8 mouse cellular contexts compared by ENCODE assay signal in the genomic region with DNA sequence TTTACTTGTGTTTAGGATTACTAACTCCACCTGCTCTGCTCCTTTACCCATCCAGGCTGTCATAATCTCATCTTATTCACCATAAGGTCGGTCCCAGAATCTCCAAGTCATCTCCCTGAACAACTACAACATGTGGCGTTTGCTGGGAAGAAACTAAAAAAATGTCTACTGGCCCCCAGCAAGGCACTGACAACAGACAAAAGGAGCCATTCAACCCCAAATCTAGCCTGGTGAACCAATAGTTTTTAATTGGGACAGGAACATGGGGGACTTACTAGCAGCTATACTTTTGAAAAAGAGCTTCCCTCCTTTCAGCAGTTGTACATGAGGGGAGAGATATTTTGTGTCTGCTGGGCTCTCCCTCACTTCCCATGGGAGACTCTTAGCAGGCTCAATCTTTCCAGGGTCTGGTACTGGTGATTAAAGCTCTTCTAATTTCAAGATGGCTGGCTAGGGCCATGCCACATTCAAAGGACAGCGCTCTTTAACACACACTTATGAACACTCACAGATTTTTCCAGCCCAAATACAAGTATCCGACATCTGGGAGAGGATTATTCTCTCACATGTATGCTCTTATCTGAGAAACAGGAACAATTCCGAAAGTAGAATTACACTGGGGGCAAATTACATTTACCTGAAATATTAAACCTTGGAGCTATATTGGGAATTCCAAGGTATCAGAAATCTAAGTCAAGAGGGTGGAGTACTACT. TPM values are rescaled to one million over a fixed set of nuclear protein-coding genes. Genes with fewer than 3 reads are reported as not detected.
DNase-seq lines count a peak whose midpoint lies in the region; ATAC-seq and TF ChIP-seq lines count a peak whose summit lies in the region.

No protein-coding gene starts in this region.

- H3K4me1 ChIP-seq in heart, embryonic 10.5 days: peaks cover 38% of the 10 kb centered on the region
- peaks cover 10% of the 10 kb centered on the region for H3K4me1 ChIP-seq in ES-Bruce4 (ENCODE audit: control insufficient read depth, insufficient read depth, low read length)
- peaks cover 19% of the 10 kb centered on the region for H3K4me1 ChIP-seq in hindbrain, embryonic 11.5 days (replicated peaks; ENCODE audit: control insufficient read depth, insufficient read depth, low read length)

- peak; percentile 20; the same call in 1 of the 2 replicates for ATAC-seq in hindbrain, embryonic 11.5 days (ENCODE audit: low FRiP score)

- peak overlapping the region; percentile 90 for H3K27ac ChIP-seq in heart, embryonic 10.5 days
- H3K27ac ChIP-seq in ES-Bruce4 (ENCODE audit: insufficient read depth, low read length) (peak overlapping the region; percentile 64), macrophage (no peak overlapping the region)
- H3K27ac ChIP-seq in hindbrain, embryonic 11.5 days (ENCODE audit: low read depth, low read length): peak overlapping the region; percentile 99

- H3K36me3 ChIP-seq in heart, embryonic 10.5 days: no peaks in the 10 kb centered on the region
- no peaks in the 10 kb centered on the region for H3K36me3 ChIP-seq in ES-Bruce4 (ENCODE audit: control insufficient read depth, insufficient read depth, low read length, poor library complexity, severe bottlenecking)
- no peaks in the 10 kb centered on the region for H3K36me3 ChIP-seq in hindbrain, embryonic 11.5 days (ENCODE audit: control insufficient read depth, insufficient read depth, low read length)
- H3K36me3 ChIP-seq in macrophage (ENCODE audit: inconsistent target): no peaks in the 10 kb centered on the region

- no peaks in the 10 kb centered on the region for H3K79me2 ChIP-seq in macrophage (ENCODE audit: inconsistent target)

- H3K9me3 ChIP-seq in heart, embryonic 10.5 days: no peaks in the 10 kb centered on the region
- no peaks in the 10 kb centered on the region for H3K9me3 ChIP-seq in ES-Bruce4 (replicated peaks; ENCODE audit: control insufficient read depth, insufficient read depth, low read length, poor library complexity, severe bottlenecking)
- no peaks in the 10 kb centered on the region for H3K9me3 ChIP-seq in hindbrain, embryonic 11.5 days (ENCODE audit: control insufficient read depth, low read length)

- TF ChIP-seq EP300 in ES-Bruce4 (IDR thresholded peaks at IDR 0.05; ENCODE audit: insufficient read depth, low read depth, low read length): no peak

- H3K27me3 ChIP-seq in heart, embryonic 10.5 days (ENCODE audit: insufficient read depth, poor library complexity, severe bottlenecking): no peaks in the 10 kb centered on the region
- H3K27me3 ChIP-seq in ES-Bruce4 (ENCODE audit: control insufficient read depth, insufficient read depth, low read length, poor library complexity, severe bottlenecking): no peaks in the 10 kb centered on the region
- H3K27me3 ChIP-seq in hindbrain, embryonic 11.5 days (ENCODE audit: control insufficient read depth, insufficient read depth, low read length): no peaks in the 10 kb centered on the region

- TF ChIP-seq CTCF in ES-Bruce4 (IDR thresholded peaks at IDR 0.05; ENCODE audit: low read depth, low read length): no peak

- DNase-seq in heart, embryonic 10.5 days (ENCODE audit: low spot score): peak; percentile 66
- DNase-seq in heart, adult 9 months (ENCODE audit: low spot score in 2 of 2): no peak
- DNase-seq in hindbrain, embryonic 11.5 days (ENCODE audit: low spot score): peak; percentile 41
- DNase-seq in ovary, postnatal 36 days (ENCODE audit: low spot score): no peak
- no peak for DNase-seq in cerebellum, adult 8-10 months
- no peak for DNase-seq in frontal cortex, postnatal 10 days (ENCODE audit: low spot score in 2 of 2)

- H3K9ac ChIP-seq in ES-Bruce4 (ENCODE audit: low read depth, poor library complexity, severe bottlenecking): peak overlapping the region; percentile 65
- H3K9ac ChIP-seq in hindbrain, embryonic 11.5 days (ENCODE audit: low read depth, low read length): peak overlapping the region; percentile 67

- TF ChIP-seq POLR2A in ES-Bruce4 (IDR thresholded peaks at IDR 0.05; ENCODE audit: insufficient read depth, low read length): no peak

- peak overlapping the region; percentile 54 for H3K4me3 ChIP-seq in heart, embryonic 10.5 days
- H3K4me3 ChIP-seq in ES-Bruce4 (ENCODE audit: low read depth, low read length): no peak overlapping the region; the same call in 1 of the 2 replicates
- peak overlapping the region; percentile 26 for H3K4me3 ChIP-seq in hindbrain, embryonic 11.5 days (ENCODE audit: low read depth, low read length)
- peak overlapping the region; percentile 10; the same call in 1 of the 2 replicates for H3K4me3 ChIP-seq in macrophage (ENCODE audit: inconsistent target)

- peak overlapping the region; percentile 42 for H3K4me2 ChIP-seq in hindbrain, embryonic 11.5 days (replicated peaks; ENCODE audit: low read depth, low read length)

- WGBS in heart, embryonic 10.5 days: 42% methylated on average over 5 of the region's 5 CpGs
- WGBS in hindbrain, embryonic 11.5 days: 51% methylated on average over 5 of the region's 5 CpGs
- 87% methylated on average over 5 of the region's 5 CpGs for WGBS in macrophage (ENCODE audit: missing documents)

RNA-seq across cellular contexts. Expression of a gene that starts 13.1 kb away (rescaled TPM):
- polyA plus RNA-seq in heart, embryonic 10.5 days (2016; fragmentation: Nextera tagmentation; extraction: Ambion mirVana): 66.6 and 70.3 TPM in 2 replicates
- 29.2 and 39.1 TPM in 2 replicates for polyA plus RNA-seq in ES-Bruce4 (2011; ENCODE audit: insufficient read depth, insufficient read length, low read depth, missing spikeins)
- 92.0 and 95.8 TPM in 2 replicates for polyA plus RNA-seq in hindbrain, embryonic 11.5 days (2014; fragmentation: Nextera tagmentation; extraction: Ambion mirVana)
- 10 to 100 TPM in 1 of 26 experiments, 1 to 10 TPM in 16, not detected in 9; 2.3 to 11.9 (median 4.8) TPM for total RNA-seq in macrophage (2018; cell fraction: chromatin; rRNA removed)
- total RNA-seq in macrophage (2018; cell fraction: cytosol; rRNA removed): 10 to 100 TPM; 34.1 to 56.5 (median 44.8) TPM
- 10 to 100 TPM in 6 of 26 experiments, 1 to 10 TPM in 18, not detected in 2; 1.8 to 15.4 (median 6.9) TPM for total RNA-seq in macrophage (2018; cell fraction: nucleus; rRNA removed)
- 13.9 to 63.8 TPM (median 55.2 TPM) in 3 replicates for polyA plus RNA-seq in macrophage (2018)

RNA-seq across cellular contexts. Expression of a gene that starts 19.4 kb away (rescaled TPM):
- 18.8 and 30.7 TPM in 2 replicates for polyA plus RNA-seq in heart, embryonic 10.5 days (2016; fragmentation: Nextera tagmentation; extraction: Ambion mirVana)
- polyA plus RNA-seq in ES-Bruce4 (2011; ENCODE audit: insufficient read depth, insufficient read length, low read depth, missing spikeins) (229 and 267 TPM in 2 replicates), macrophage (2018) (3.6 to 6.5 TPM (median 5.1 TPM) in 3 replicates)
- 318 and 341 TPM in 2 replicates for polyA plus RNA-seq in hindbrain, embryonic 11.5 days (2014; fragmentation: Nextera tagmentation; extraction: Ambion mirVana)
- total RNA-seq in macrophage (2018; cell fraction: chromatin; rRNA removed): 10 to 100 TPM in 1 of 26 experiments, 1 to 10 TPM in 9, under 1 TPM in 10, not detected in 6; 0.48 to 13.3 (median 1.0) TPM
- total RNA-seq in macrophage (2018; cell fraction: cytosol; rRNA removed): 1 to 10 TPM; 1.9 to 9.9 (median 4.5) TPM
- total RNA-seq in macrophage (2018; cell fraction: nucleus; rRNA removed): 1 to 10 TPM in 21 of 26 experiments, under 1 TPM in 4, not detected in 1; 0.55 to 5.1 (median 1.6) TPM

Comparison
In these comparisons a context has a peak if more than half of its experiments do, and no peak if none do; other contexts are left out.
1. DNase-seq: peak in heart, embryonic 10.5 days (single experiment) and hindbrain, embryonic 11.5 days (single experiment); none in heart, adult 9 months (0 of 2), ovary, postnatal 36 days (single experiment), cerebellum, adult 8-10 months (single experiment) and frontal cortex, postnatal 10 days (0 of 2).